Mouse (Mus musculus): Measurements from ENCODE around the gene Fam222a. TPM values are rescaled to one million over a fixed set of nuclear protein-coding genes. Genes with fewer than 3 reads are reported as not detected.

The Fam222a gene
- polyA plus RNA-seq, 1 experiment: 0.34 TPM

DNA sequence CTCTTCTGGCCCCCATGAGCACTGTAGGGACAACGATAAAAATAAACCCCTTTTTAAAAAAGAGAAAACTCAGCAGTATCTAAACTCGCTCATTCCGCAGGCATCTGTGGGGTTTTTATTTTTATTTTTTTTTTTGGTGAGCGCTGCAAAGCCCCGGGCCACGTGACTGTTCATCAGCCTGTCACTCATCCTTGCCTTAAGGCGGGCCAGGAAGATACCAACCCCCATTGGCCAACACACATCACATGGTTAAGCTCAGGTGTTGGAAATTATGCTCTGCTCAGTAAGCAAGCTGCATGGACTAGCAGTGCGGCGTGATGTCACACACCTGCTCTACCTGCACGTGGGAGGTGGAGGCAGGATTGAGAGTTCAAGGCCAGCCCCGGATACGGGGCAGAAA, 50.0 kb downstream of the Fam222a start:
- TF ChIP-seq GATA1 (IDR thresholded peaks at IDR 0.05; ENCODE audit: borderline replicate concordance, low read length) (no peak), FLI1 (IDR thresholded peaks at IDR 0.05; ENCODE audit: low read length) (no peak)
- Histone ChIP-seq H3K9me3 (no peaks in the 10 kb centered on the region), H3K4me1 (peaks cover 16% of the 10 kb centered on the region)

GRCm38 (mm10) chr5:114618851-114619250, 51.0 kb downstream of the Fam222a start:
- no peak overlapping the region for H3K4me3 ChIP-seq (replicated peaks)

More for the DNA sequence above, 50.0 kb downstream of the Fam222a start:
- H3K36me3 ChIP-seq (replicated peaks; ENCODE audit: low read length): no peaks in the 10 kb centered on the region
- H3K27me3 ChIP-seq (replicated peaks): peaks cover 50% of the 10 kb centered on the region
- no peak overlapping the region for H3K4me3 ChIP-seq (replicated peaks)

GRCm38 (mm10) chr5:114620305-114620704, 52.5 kb downstream of the Fam222a start:
- TF ChIP-seq GATA1 (IDR thresholded peaks at IDR 0.05; ENCODE audit: borderline replicate concordance, low read length): no peak
- TF ChIP-seq FLI1 (IDR thresholded peaks at IDR 0.05; ENCODE audit: low read length): no peak
- no peaks in the 10 kb centered on the region for H3K9me3 ChIP-seq
- peaks cover 16% of the 10 kb centered on the region for H3K4me1 ChIP-seq
- H3K27me3 ChIP-seq (replicated peaks): peaks cover 41% of the 10 kb centered on the region
- H3K4me3 ChIP-seq (replicated peaks): peak overlapping the region; percentile 33
- H3K36me3 ChIP-seq (replicated peaks; ENCODE audit: low read length): no peaks in the 10 kb centered on the region

More at GRCm38 (mm10) chr5:114618851-114619250, 51.0 kb downstream of the Fam222a start:
- TF ChIP-seq GATA1 (IDR thresholded peaks at IDR 0.05; ENCODE audit: borderline replicate concordance, low read length): no peak
- no peak for TF ChIP-seq FLI1 (IDR thresholded peaks at IDR 0.05; ENCODE audit: low read length)
- Histone ChIP-seq H3K36me3 (replicated peaks; ENCODE audit: low read length) (no peaks in the 10 kb centered on the region), H3K4me1 (peaks cover 16% of the 10 kb centered on the region), H3K27me3 (replicated peaks) (peaks cover 44% of the 10 kb centered on the region), H3K9me3 (no peaks in the 10 kb centered on the region)

DNA sequence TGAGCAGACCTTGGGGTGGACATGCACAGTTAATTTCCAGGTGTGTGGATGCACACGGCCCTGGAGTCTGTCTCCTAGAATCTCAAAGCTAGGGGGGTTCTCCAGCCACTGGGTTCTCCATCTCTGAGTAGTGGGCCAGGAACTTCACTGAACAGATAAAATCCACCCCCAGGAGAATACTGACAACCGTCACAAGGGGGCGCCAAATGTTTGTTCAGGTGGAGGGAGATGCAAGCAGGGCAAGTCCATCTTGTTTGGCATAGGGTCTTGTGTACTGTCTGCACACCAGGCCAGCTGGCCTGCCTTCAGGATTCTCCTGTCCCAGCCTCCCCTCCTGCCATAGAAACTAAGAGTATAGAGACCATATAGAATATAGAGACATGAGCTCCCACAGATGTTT, 57.8 kb downstream of the Fam222a start:
- no peaks in the 10 kb centered on the region for H3K36me3 ChIP-seq (replicated peaks; ENCODE audit: low read length)
- H3K27me3 ChIP-seq (replicated peaks): peaks cover 50% of the 10 kb centered on the region
- no peak for TF ChIP-seq GATA1 (IDR thresholded peaks at IDR 0.05; ENCODE audit: borderline replicate concordance, low read length)
- no peak for TF ChIP-seq FLI1 (IDR thresholded peaks at IDR 0.05; ENCODE audit: low read length)

DNA sequence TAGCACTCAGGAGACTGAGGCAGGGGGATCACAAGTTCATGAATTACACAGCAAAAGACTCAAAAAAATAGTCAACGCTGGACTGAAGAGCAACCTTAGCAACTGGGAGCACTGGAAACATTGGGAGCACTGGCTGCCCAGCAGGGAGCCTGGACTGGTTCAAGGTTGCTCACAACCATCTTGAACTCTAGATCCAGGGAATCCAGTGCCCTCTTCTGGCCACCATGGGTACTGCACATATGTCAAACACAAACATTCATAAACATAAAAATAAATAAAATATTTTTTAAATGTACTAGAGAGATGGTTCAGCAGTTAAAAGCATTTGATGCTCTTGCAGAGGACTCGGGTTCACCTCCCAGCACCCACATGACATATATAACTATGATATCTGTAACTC, 63.5 kb downstream of the Fam222a start:
- Histone ChIP-seq H3K27me3 (replicated peaks) (peaks cover 56% of the 10 kb centered on the region), H3K4me3 (replicated peaks) (no peak overlapping the region)

More for the DNA sequence above, 57.8 kb downstream of the Fam222a start:
- Histone ChIP-seq H3K4me3 (replicated peaks) (no peak overlapping the region), H3K9me3 (no peaks in the 10 kb centered on the region), H3K4me1 (peaks cover 13% of the 10 kb centered on the region)

DNA sequence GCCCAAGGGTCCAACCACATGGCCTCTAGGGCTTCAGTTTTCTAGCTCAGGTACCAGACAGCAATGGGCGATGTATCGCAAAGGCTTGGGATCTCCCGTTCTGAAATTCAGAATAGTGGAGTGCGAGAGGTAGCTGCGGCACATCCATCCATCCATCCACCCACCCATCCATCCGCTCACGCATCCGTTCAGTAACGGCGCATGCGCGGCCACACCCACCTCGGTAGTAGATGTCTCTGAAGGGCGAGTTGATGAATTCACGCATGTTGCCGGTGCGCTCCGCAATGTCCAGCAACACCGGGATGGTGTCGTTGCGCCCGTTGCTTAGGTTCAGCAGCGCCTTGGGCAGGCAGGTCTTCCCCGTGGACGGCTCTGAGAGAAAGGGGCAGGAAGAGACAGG, 68.3 kb downstream of the Fam222a start:
- TF ChIP-seq FLI1 (IDR thresholded peaks at IDR 0.05; ENCODE audit: low read length) (no peak), GATA1 (IDR thresholded peaks at IDR 0.05; ENCODE audit: borderline replicate concordance, low read length) (no peak)
- Histone ChIP-seq H3K4me3 (replicated peaks) (no peak overlapping the region), H3K4me1 (peaks cover 13% of the 10 kb centered on the region), H3K36me3 (replicated peaks; ENCODE audit: low read length) (no peaks in the 10 kb centered on the region), H3K27me3 (replicated peaks) (peaks cover 68% of the 10 kb centered on the region), H3K9me3 (no peaks in the 10 kb centered on the region)

More for the DNA sequence above, 63.5 kb downstream of the Fam222a start:
- TF ChIP-seq GATA1 (IDR thresholded peaks at IDR 0.05; ENCODE audit: borderline replicate concordance, low read length): no peak
- no peak for TF ChIP-seq FLI1 (IDR thresholded peaks at IDR 0.05; ENCODE audit: low read length)
- Histone ChIP-seq H3K36me3 (replicated peaks; ENCODE audit: low read length) (no peaks in the 10 kb centered on the region), H3K9me3 (no peaks in the 10 kb centered on the region), H3K4me1 (peaks cover 4% of the 10 kb centered on the region; the same call in 1 of the 2 replicates)

DNA sequence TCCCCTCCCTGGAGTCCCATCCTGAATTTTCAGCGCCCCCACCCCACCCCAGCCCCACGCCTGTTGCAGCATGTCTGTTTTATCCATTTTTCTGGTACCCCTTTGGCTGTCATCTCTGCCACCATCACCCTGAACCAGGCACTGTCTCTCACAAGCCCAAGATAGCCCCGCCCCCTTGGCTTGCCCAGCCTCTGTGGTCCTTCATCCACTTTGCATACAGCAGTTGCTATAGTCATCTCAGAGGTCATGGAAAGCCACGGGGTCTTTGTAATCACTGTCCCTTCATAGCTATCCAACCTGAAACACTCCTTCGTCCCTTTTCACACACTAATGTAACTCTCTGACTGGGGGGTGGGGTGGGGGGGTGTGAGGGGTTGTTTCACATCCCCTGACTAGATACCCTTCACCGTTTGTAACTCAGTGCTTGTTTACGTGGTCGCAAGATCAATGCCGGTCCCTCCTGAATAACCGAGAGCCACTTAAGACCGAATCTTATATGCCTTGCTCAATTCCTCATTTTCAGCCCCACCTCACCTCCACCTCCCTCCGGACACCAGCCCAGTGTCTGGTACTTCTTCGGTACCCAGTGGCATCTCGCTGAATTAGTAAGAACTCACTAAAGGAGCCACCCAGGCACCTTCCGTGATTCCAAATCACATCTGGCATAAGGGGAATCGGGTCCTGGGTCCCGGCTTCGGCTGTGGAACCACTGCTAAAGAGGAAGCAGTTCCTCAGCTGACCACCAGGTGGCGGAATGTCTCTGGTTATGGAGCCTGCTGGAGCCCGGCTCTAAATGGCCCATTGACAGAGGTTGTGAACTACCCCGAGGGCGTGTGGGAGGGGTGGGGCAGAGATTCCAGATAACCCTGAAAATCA, 71.2 kb downstream of the Fam222a start:
- Histone ChIP-seq H3K4me3 (replicated peaks) (peak overlapping the region; percentile 79), H3K4me1 (peaks cover 17% of the 10 kb centered on the region), H3K27me3 (replicated peaks) (peaks cover 82% of the 10 kb centered on the region)

GRCm38 (mm10) chr5:114639645-114639957, 71.8 kb downstream of the Fam222a start:
- Histone ChIP-seq H3K9me3 (no peaks in the 10 kb centered on the region), H3K4me3 (replicated peaks) (peak overlapping the region; percentile 78), H3K27me3 (replicated peaks) (peaks cover 79% of the 10 kb centered on the region), H3K4me1 (peaks cover 20% of the 10 kb centered on the region), H3K36me3 (replicated peaks; ENCODE audit: low read length) (no peaks in the 10 kb centered on the region)
- TF ChIP-seq GATA1 (IDR thresholded peaks at IDR 0.05; ENCODE audit: borderline replicate concordance, low read length) (no peak), FLI1 (IDR thresholded peaks at IDR 0.05; ENCODE audit: low read length) (no peak)

More for the DNA sequence above, 71.2 kb downstream of the Fam222a start:
- no peaks in the 10 kb centered on the region for H3K9me3 ChIP-seq
- no peak for TF ChIP-seq GATA1 (IDR thresholded peaks at IDR 0.05; ENCODE audit: borderline replicate concordance, low read length)
- no peak for TF ChIP-seq FLI1 (IDR thresholded peaks at IDR 0.05; ENCODE audit: low read length)
- no peaks in the 10 kb centered on the region for H3K36me3 ChIP-seq (replicated peaks; ENCODE audit: low read length)

- Histone ChIP-seq H3K27me3 (replicated peaks) (peaks cover 71% of the 10 kb centered on the region), H3K4me1 (peaks cover 32% of the 10 kb centered on the region), H3K9me3 (no peaks in the 10 kb centered on the region), H3K4me3 (replicated peaks) (no peak overlapping the region), H3K36me3 (replicated peaks; ENCODE audit: low read length) (no peaks in the 10 kb centered on the region)
- TF ChIP-seq FLI1 (IDR thresholded peaks at IDR 0.05; ENCODE audit: low read length) (no peak), GATA1 (IDR thresholded peaks at IDR 0.05; ENCODE audit: borderline replicate concordance, low read length) (no peak)
Measured at GRCm38 (mm10) chr5:114640809-114641208, 73.0 kb downstream of the Fam222a start.

DNA sequence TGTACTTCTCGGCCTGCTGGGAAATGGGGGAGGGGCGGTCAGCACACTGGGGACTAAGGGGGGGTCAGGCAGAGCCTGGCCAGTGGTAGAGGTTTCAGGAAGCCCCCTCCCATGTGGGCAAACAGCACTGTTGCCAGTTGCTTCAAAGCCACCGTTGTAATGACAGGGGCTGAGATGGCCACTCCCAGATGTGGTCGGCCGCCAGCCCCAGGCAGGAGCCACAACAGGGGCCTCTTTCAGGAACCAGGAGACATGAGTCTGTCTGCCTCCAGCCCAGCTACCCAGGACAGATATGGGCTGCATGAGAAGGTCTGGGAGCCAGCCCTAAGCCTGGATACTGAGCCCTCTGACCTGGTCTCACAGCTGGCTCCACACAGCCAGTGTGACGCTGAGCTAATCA, 77.1 kb downstream of the Fam222a start:
- H3K9me3 ChIP-seq: no peaks in the 10 kb centered on the region
- H3K4me1 ChIP-seq: peaks cover 58% of the 10 kb centered on the region
- H3K36me3 ChIP-seq (replicated peaks; ENCODE audit: low read length): no peaks in the 10 kb centered on the region
- H3K27me3 ChIP-seq (replicated peaks): peaks cover 68% of the 10 kb centered on the region
- peak overlapping the region; percentile 59 for H3K4me3 ChIP-seq (replicated peaks)
- TF ChIP-seq FLI1 (IDR thresholded peaks at IDR 0.05; ENCODE audit: low read length) (no peak), GATA1 (IDR thresholded peaks at IDR 0.05; ENCODE audit: borderline replicate concordance, low read length) (no peak)

Measured in megakaryocyte, embryonic 14.5 days (primary cell).